Mouse (Mus musculus) spleen, postnatal 36 days (tissue): ENCODE measurements around the gene Cmya5.
"Not testable (repeated sequence)": the region's sequence is repeated elsewhere in the genome, so short reads cannot be mapped to it uniquely, and the experiment has no call there.

Experiments
- DNase-seq, 2 experiments: peaks; one replicate each; pipeline ENCODE4 v3.0.0; 2022; ENCODE audit warnings: low spot score in 2 of 2, mixed read lengths in 1 of 2

The Cmya5 gene

DNA sequence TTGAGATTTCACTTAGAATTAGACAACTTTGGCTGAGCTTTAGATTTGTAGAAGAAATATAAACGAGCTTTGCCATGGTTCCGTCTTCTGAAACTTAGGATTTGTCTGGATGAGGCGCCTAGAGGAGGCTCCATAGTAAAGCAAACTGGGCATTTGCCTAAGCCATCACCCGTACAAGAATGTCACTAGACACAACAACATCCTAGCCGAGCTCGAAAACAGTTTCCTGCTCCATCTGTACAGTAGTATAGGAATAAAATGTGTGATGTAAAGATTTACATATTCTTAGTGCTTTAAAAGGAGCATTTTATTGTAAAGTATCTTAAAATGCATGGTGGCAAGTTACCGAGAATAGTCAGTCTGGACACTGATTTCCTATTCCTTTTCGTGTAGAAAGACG is 22.2 kb downstream of the Cmya5 start:
- DNase-seq = no peak

DNA sequence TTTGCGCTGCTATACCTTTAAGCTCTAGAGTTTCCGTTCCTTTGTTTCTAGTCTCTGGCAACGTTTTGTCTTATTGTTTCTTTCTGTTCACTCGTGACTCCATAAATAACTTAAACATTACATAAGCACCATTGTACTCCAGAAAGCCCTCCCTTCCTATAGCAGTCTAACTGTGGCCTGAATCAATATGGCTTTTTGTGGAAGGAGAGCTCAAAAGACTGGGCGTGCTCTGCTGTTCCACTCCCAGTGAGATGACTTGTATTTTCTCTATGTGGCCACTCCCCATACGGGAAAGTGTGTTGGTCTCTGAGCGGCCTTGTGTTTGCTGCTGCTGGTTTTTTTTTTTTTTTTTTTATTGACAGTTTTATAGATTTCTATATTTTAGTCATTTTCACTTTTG is 27.3 kb downstream of the Cmya5 start:
- DNase-seq = no peak

DNA sequence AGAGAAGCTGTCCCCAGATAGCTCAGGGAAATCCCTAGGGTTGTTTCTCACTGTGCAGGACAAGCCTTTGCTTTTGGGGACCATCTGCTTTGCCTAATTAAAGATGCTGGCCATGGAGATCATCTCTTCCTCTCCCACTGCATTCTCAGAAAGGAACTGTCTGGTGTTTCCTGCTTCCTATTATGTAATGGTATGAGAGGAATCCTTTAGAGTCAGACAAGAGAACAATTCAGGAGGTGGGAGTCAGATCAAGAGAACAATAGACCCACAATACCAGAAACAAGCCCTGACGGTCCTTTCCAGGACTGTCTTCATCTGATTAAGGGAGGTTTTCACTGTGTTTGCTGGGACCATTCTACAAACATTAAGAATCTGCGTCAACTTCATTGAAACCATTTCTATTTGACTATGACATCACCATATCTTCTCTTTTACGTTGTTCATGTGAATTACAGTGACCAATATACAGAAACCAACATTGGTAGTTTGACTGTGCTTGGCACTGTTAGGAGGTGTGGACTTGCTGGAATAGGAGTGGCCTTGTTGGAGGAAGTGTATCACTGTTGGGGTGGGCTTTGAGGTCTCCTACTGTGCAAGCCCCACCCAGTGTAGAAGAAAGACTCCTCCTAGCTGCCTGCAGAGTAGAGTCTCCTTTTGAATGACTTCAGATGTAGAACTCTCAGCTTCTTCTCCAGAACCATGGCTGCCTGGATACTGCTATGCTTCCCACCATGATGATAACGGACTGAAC is 42.0 kb downstream of the Cmya5 start:
- DNase-seq = no peak

DNA sequence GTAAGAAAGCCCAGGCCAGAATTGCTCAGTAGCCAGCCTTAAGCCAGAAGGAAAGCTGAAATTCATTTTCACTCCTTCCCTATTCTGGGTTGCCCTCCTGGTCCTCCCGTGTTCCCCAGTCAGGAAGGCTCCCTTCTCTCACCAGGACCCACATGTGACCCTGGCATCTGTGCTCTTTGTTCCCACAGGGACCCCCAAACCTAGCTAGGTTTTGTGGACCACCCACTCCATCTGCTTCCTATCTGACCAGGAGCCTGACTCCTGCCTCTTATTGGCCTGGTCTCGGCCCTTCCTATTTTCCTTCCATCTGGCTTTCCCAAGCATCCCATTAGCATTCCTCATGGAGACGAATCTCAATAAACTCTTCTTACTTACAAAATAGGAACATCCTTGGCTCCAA is 45.9 kb downstream of the Cmya5 start:
- DNase-seq = no peak

DNA sequence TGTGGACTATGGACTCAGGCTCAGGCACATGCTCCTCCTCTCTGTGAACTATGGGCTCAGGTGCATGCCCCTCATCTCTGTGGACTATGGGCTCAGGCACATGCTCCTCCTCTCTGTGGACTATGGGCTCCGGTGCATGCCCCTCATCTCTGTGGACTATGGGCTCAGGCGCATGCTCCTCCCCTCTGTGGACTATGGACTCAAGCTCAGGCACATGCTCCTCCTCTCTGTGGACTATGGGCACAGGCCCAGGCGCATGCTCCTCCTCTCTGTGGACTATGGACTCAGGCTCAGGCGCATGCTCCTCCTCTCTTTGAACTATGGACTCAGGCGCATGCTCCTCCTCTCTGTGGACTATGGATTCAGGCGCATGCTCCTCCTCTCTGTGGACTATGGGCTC is 47.9 kb downstream of the Cmya5 start:
- DNase-seq = no peak

DNA sequence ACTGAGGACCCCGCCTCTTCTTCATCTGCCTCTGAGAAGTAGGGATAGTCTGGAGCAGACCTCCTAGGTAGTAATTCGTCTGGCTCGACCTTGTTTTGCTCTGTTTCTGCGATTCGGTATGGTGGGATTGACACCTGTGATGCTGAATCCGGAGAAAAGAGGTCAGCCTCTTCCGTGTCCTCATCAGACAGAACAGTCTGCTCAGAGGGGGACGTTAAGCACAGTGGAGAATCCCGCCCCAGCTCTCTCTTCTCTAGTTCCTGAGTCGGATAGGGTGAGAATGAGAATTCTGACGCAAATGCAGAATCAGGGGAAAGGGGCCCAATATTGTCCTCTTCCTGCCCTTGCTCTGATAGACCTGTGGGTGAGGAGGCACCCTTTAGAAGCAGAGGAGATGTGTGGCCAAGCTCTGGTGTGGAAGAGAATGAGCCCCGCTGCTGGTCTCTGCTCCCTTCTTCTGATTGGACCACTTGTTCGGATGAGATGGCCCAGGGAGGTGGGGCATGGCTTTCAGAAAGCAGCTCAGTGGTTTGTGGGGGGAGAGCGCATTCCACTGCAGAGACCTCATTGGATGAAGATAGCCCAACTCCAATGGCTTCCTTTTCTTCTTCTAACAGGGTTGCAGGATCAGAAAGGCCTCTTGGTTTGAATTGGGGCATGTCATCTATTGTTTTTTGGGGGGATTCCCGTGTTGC is 49.3 kb downstream of the Cmya5 start:
- peak; percentile 19 to 25 for DNase-seq

GRCm38 (mm10) chr13:93094204-93094935 is 50.2 kb downstream of the Cmya5 start:
- peak; percentile 83 to 85 for DNase-seq

DNA sequence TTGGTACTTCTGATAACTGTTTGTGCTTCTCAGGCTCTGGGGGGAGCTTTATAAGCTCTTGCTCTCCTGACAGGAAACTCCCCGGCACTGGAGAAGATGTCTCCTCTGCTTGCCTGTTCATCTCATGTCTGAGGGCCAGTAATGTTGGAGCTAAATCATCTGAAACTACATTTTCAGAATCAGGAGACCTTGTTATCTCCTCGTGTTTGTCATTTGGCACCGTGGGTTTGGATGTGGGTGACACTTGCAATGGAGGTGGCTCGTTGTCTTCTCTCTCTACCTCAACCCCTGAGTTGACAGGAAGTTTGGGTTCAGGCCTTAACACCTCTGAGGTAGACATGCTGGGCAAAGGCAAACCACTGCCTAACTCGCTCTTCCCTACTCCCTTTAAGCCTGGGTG is 50.8 kb downstream of the Cmya5 start:
- peak; percentile 13 to 25 for DNase-seq

DNA sequence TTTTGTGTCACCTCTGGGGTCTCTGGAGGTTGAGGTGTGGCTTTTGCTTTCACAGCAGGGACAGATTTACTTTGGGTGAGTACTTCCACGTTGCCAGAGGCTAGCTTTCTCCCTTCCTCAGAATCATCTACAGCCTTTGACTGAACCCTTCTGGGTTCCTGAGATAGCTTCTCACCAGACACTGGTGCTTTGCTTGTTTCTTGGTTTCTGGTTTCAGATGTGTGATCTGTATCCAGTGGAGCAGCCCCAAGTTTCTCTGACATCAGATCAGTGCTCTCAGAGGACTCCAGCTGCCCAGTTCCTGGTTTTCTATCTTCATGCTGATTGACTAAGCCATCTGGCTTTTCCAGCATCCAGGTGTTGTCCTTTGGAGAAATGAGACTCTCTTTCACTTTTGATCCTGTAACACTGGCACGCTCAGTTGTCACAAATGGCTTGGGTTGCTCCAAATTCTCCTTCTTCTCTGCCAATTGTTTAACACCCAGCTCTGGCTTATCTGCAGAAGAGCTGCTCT is 51.6 kb downstream of the Cmya5 start:
- peak; percentile 16 to 23 for DNase-seq

- no peak for DNase-seq
Measured at GRCm38 (mm10) chr13:93091866-93092455, 52.6 kb downstream of the Cmya5 start.

DNA sequence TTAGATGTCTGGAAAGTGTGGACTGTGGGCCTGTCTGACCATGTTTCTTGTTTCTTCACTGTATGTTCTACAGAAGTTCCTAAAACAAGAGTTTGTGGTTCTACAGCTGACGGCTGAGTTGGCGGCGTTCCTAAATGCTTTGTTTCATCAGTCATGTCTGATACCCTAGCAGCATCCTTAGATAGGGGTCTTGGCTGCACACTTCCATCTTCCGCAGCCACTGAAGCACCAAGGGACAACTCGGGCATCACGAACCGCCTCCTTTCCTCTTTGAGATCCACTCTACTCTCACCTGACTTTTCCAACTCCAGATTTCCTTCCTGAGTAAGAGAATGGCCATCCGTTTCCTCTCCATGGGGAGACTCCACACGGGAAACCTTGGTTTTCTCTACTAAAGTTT is 53.3 kb downstream of the Cmya5 start:
- no peak for DNase-seq

DNA sequence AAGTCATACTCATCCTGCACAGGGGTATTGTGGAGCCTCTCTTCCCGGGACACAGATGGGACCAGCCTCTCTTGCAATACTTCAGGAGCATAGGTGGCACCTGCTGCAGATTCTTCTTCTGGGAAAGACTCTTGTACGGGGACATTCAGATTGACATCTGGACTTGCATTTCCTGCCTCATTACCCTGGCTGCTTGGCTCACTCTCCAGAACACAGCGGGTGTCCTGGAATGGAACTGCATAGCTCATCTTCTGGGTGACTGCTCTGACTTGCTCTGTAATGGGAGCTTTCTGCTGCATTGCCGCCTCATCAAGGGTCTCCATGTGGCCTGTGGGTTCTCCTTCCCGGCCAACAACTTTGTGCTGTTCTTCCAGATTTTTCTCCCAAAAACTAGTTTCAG is 55.0 kb downstream of the Cmya5 start:
- no peak for DNase-seq

- DNase-seq = no peak
Measured at GRCm38 (mm10) chr13:93085711-93086110, 58.8 kb downstream of the Cmya5 start.

GRCm38 (mm10) chr13:93082324-93082723 is 62.2 kb downstream of the Cmya5 start:
- not testable (repeated sequence) for DNase-seq

GRCm38 (mm10) chr13:93080859-93081258 is 63.7 kb downstream of the Cmya5 start:
- DNase-seq = no peak

DNA sequence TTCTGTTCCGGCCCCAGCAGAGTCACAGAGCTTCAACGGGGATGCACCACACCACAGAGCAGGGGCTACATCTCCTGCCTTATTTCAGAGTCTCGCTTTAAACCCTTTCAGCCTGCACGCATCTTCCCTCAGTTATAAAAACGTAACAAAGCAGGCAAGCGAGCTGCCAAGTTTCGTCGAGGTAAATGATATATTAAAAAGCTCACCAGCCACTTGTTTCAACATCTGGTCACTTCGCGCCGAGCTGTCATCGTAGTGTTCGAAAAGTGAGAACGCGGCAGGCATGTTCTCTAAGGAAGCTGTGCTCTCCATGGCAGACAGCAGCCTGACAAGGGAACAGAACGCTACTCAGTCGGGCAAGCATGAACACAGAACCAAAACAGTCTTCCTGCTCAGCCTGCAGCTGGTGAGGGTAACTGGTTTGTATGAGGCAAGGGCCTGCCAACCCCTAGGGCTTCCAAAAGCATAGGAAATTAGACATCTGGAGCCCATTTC is 70.3 kb downstream of the Cmya5 start:
- no peak for DNase-seq

- DNase-seq = no peak
Measured at GRCm38 (mm10) chr13:93073595-93073994, 70.9 kb downstream of the Cmya5 start.

DNA sequence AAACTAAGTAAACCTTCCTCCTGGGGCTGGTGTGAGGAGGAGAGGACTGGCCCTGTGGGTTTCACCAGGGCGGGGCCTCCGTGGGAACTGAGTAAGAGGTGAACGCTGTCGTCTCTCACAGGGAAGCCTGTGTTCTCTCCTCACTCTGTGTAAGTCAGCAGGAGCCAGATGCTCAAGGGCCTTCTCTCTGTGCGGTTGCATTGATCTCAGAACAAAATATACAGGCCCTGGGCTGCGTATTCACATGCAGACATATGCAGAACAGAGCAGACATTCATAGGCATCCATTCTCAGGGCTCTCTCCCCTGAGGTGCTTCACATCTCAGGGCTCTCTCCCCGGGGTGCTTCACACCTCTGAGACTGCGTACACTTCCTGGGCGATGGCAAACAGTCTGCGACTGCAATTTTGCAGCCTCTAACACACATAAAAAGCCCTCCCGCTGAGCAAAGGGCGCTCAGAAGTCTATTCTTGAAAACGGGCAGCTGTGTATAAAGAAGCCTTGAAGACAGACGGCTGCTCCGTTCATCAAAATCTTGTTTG is 71.6 kb downstream of the Cmya5 start:
- DNase-seq = no peak

GRCm38 (mm10) chr13:93070406-93070805 is 74.1 kb downstream of the Cmya5 start:
- DNase-seq = no peak

GRCm38 (mm10) chr13:93069481-93069880 is 75.0 kb downstream of the Cmya5 start:
- DNase-seq = no peak

DNA sequence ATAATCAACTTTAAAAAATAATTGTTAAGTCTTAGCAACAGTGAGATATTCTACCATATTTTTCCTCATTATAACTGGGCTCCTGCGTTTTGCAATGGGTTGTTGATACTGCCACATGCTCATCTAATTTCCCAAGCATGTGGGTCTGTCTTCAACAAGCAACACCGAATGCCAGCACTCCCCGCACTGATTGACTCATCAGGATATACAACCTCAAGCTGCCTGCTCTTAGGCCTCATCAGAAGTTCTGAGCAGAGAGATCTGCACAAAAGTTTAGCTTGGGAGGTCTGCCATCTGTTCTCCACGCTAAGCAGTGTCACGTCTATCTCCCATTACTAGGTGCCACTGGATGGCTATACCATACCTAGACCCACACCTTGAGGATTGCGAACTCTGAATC is 76.2 kb downstream of the Cmya5 start:
- DNase-seq = no peak
